Mouse (Mus musculus) liver, embryonic 16.5 days (tissue): ENCODE data around the gene Cfap126. TPM values are rescaled to one million over a fixed set of nuclear protein-coding genes. Genes with fewer than 3 reads are reported as not detected.
"Not testable (repeated sequence)": the region's sequence is repeated elsewhere in the genome, so short reads cannot be mapped to it uniquely, and the experiment has no call there.

Experiments
- ATAC-seq: fragments of 200-750 bp; cut with Nextera tagmentation; 2 replicates; pipeline ENCODE4 v1.8.0; 2017; ENCODE audit warnings: low read depth, mild to moderate bottlenecking, moderate number of reproducible peaks, moderate library complexity
- H3K27ac ChIP-seq: fragments of 300-500 bp; sonication (generic); 2 replicates; pipeline ENCODE4 v1.5.1; 2014; ENCODE audit warnings: mild to moderate bottlenecking, low read length
- H3K27me3 ChIP-seq: fragments of 300-500 bp; sonication (generic); 2 replicates; pipeline ENCODE4 v1.6.1; 2014; ENCODE audit warnings: low read depth, low read length, mixed read lengths; ENCODE audit not compliant: control insufficient read depth, insufficient read depth
- H3K36me3 ChIP-seq: fragments of 300-500 bp; sonication (generic); 2 replicates; pipeline ENCODE4 v1.6.1; 2014; ENCODE audit warnings: mild to moderate bottlenecking; ENCODE audit not compliant: control insufficient read depth, insufficient read depth
- H3K4me1 ChIP-seq: fragments of 300-500 bp; sonication (generic); 2 replicates; pipeline ENCODE4 v1.6.1; 2014; ENCODE audit warnings: low read depth, low read length, mixed read lengths; ENCODE audit not compliant: control insufficient read depth
- H3K4me2 ChIP-seq: fragments of 300-500 bp; sonication (generic); 2 replicates; pipeline ENCODE4 v1.6.1; 2014; ENCODE audit warnings: low read depth, low read length, mixed read lengths
- H3K4me3 ChIP-seq: fragments of 300-500 bp; sonication (generic); 2 replicates; pipeline ENCODE4 v1.5.1; 2014; ENCODE audit warnings: low read depth, mild to moderate bottlenecking, low read length
- H3K9ac ChIP-seq: fragments of 300-500 bp; sonication (generic); 2 replicates; pipeline ENCODE4 v1.6.1; 2014; ENCODE audit warnings: low read depth, low read length
- H3K9me3 ChIP-seq: fragments of 300-500 bp; sonication (generic); replicated peaks from 2 replicates; pipeline ENCODE4 v1.6.1; 2016; ENCODE audit warnings: low read length; ENCODE audit not compliant: control insufficient read depth
- WGBS: fragments of 180-500 bp; shearing (Covaris S2); extraction: QIAGEN DNeasy Blood & Tissue Kit; methylation state at CpG from one replicate; pipeline ENCODE4 v1.1.7; 2014; ENCODE audit not compliant: insufficient replicate concordance; 5-methylcytosine and 5-hydroxymethylcytosine counted together
- polyA plus RNA-seq: library from polyadenylated mRNA; unstranded; fragments of >200 nt; fragmentation: Nextera tagmentation; extraction: Ambion mirVana; gene quantifications from 2 replicates; pipeline ENCODE4 v1.2.1, GENCODE M21; 2015

Gene Cfap126
- polyA plus RNA-seq, result 1.8 and 2.1 TPM in 2 replicates

DNA sequence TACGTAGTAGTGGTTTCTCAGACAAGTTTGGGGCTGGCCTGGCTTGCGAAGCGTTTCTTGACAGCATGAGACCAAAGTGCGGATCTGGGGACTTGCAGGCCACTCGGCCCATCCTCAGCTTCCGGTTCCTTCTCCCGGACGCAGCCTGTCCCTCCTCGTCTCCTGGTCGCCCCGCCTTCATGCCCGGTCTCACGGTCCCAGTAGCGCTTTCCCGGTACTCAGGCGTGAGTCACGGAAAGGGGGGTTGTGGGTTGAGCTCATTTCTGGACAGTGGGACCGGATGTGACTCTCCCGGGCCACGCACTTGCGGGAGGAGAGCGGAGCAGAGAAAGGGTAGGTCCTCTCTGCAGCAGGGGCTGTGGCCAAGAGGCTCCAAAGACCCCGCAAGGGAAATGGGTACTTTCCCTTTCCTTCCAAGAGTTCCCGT is at the start of gene Cfap126:
Cfap126 (plus strand) TSS at position 46 of the 427 bp plus-strand sequence.
- peak; percentile 31 for ATAC-seq
- Histone ChIP-seq H3K4me1 (peaks cover 39% of the 10 kb centered on the region), H3K36me3 (no peaks in the 10 kb centered on the region)

GRCm38 (mm10) chr1:171064491-171065242 is 49.1 kb upstream of the Cfap126 start, which contains the start of gene Fcgr3:
TSS of gene Fcgr3 (minus strand) at chr1:171064935.
- not testable (repeated sequence) for H3K36me3 ChIP-seq, H3K27ac ChIP-seq, H3K9ac ChIP-seq, H3K9me3 ChIP-seq
- H3K4me1 ChIP-seq, result peaks cover 12% of the 10 kb centered on the region
- H3K4me2 ChIP-seq, result peak within 1 kb of the TSS; percentile 59
- H3K4me3 ChIP-seq, result peak within 1 kb of the TSS; percentile 45
- under 1% methylated on average over 40 of the region's 75 CpGs for WGBS
- peaks cover 20% of the 10 kb centered on the region for H3K27me3 ChIP-seq
- ATAC-seq, result peak; percentile 59

More for the DNA sequence above, at the start of gene Cfap126:
- Histone ChIP-seq H3K4me2 (peak within 1 kb of the TSS; percentile 88), H3K27me3 (no peaks in the 10 kb centered on the region), H3K27ac (peak within 1 kb of the TSS; percentile 76), H3K9me3 (no peaks in the 10 kb centered on the region), H3K9ac (peak within 1 kb of the TSS; percentile 77), H3K4me3 (peak within 1 kb of the TSS; percentile 68)
- under 1% methylated on average over 24 of the region's 24 CpGs for WGBS

DNA sequence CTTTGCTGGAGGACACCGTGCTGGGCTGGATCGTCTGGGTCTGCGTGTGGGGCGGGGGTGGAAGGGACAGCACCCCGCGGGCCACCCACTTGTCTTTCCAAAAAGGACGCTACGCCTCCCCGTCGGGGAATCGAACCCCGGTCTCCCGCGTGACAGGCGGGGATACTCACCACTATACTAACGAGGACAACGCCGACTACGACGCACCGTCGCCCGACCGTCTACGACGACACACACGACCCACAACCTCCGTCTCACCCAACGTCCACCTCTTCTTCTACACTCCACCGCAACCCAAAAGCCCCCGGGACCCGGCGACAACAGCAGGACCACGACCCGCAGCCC is 48.5 kb upstream of the Cfap126 start:
- Histone ChIP-seq H3K27me3 (peaks cover 24% of the 10 kb centered on the region), H3K4me2 (peak overlapping the region; percentile 48), H3K4me1 (peaks cover 10% of the 10 kb centered on the region), H3K4me3 (peak overlapping the region; percentile 35; the same call in 1 of the 2 replicates)
- H3K27ac ChIP-seq, H3K9me3 ChIP-seq, H3K9ac ChIP-seq, H3K36me3 ChIP-seq: not testable (repeated sequence)
- ATAC-seq, result peak; percentile 44
- under 1% methylated on average over 17 of the region's 35 CpGs for WGBS

DNA sequence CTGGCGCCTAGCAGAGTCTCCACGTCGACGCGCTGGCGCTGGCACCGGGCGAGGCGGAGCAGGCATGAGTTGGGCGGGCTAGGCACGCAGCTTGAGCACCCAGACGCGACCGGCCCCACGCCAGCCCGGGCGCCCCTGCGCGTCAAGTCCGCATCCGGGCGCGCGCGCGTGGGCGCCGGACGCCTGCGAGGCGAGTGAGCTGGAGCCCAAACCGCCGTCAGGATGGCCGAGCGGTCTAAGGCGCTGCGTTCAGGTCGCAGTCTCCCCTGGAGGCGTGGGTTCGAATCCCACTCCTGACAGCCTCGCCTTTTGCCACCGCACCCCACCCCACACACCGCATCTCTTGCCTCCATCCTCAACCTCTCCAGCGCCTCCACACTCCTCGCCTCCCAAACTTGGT is 48.0 kb upstream of the Cfap126 start:
- not testable (repeated sequence) for ATAC-seq, H3K4me1 ChIP-seq, H3K9me3 ChIP-seq, H3K9ac ChIP-seq, H3K36me3 ChIP-seq, H3K27ac ChIP-seq
- peak overlapping the region; percentile 41 for H3K4me2 ChIP-seq
- peaks cover 24% of the 10 kb centered on the region for H3K27me3 ChIP-seq
- WGBS, result 3% methylated on average over 26 of the region's 45 CpGs
- peak overlapping the region; percentile 38; the same call in 1 of the 2 replicates for H3K4me3 ChIP-seq

DNA sequence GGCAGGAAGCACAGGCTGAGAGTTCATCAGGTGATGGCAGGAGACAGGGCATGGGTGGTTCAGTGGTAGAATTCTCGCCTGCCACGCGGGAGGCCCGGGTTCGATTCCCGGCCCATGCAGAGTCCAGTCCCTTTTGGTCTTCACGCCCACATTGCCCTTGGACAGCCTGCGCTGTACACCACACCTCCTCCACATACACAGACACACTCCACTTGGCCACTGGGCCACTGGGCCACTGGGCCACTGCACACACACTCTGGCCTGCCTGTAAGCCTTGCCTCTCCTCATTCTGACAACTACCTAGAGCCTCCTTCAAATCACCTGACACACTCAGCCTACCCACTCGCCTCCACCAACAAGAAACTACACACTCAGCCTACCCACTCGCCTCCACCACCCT is 47.1 kb upstream of the Cfap126 start:
- not testable (repeated sequence) for H3K27ac ChIP-seq, H3K4me2 ChIP-seq, H3K4me1 ChIP-seq, H3K9me3 ChIP-seq, H3K4me3 ChIP-seq, H3K9ac ChIP-seq, H3K36me3 ChIP-seq
- ATAC-seq, result peak; percentile 63
- H3K27me3 ChIP-seq, result peaks cover 29% of the 10 kb centered on the region
- WGBS, result 17% methylated on average over 2 of the region's 10 CpGs

DNA sequence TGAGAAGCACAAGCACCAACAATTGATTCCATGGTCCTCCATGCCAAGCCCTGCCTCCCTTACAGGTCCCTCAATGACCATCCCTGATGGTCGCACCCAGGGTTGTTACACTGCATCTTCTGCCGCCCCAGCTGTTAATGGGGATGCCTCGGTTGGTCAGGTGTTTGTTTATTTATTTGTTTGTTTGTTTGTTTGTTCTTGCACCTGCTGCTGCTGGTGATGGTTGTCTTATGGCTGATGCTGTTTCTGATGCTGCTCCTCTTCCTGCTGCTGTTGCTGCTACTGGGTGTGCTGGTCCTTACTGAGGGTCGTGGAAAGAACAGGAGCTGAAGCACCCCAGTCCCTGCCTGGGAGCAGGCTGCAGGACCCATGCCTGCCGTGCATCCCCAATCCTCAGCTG is 45.8 kb upstream of the Cfap126 start:
- H3K4me3 ChIP-seq, ATAC-seq, H3K4me2 ChIP-seq, H3K27ac ChIP-seq, H3K36me3 ChIP-seq, H3K9me3 ChIP-seq, H3K9ac ChIP-seq, H3K4me1 ChIP-seq: not testable (repeated sequence)
- WGBS, result 42% methylated on average over 5 of the region's 5 CpGs
- H3K27me3 ChIP-seq, result peaks cover 29% of the 10 kb centered on the region

DNA sequence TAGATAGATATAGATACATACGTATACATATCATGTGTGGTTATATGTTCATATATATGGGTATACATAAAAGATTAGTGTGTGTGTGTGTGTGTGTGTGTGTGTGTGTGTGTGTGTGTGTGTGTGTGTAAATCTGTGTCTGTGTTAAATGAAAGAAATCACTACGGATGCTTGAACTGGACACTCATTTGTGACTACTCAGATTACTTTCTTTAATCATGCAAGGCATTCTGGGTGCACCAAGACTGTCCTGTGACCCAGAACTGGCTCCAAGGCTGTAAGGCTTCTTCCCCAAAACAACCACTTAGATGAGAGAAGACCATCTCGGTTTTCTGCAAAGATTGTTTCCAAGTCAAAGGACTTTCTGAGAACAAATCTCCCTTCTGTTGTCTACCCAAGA is 44.2 kb upstream of the Cfap126 start:
- H3K9me3 ChIP-seq, H3K36me3 ChIP-seq, H3K4me1 ChIP-seq, H3K4me2 ChIP-seq, H3K9ac ChIP-seq, H3K27ac ChIP-seq, H3K4me3 ChIP-seq, ATAC-seq: not testable (repeated sequence)
- 52% methylated on average over 3 of the region's 3 CpGs for WGBS
- peaks cover 30% of the 10 kb centered on the region for H3K27me3 ChIP-seq

GRCm38 (mm10) chr1:171070879-171071278 is 42.8 kb upstream of the Cfap126 start:
- WGBS, result 21% methylated on average over 11 of the region's 16 CpGs
- not testable (repeated sequence) for H3K4me1 ChIP-seq, ATAC-seq

DNA sequence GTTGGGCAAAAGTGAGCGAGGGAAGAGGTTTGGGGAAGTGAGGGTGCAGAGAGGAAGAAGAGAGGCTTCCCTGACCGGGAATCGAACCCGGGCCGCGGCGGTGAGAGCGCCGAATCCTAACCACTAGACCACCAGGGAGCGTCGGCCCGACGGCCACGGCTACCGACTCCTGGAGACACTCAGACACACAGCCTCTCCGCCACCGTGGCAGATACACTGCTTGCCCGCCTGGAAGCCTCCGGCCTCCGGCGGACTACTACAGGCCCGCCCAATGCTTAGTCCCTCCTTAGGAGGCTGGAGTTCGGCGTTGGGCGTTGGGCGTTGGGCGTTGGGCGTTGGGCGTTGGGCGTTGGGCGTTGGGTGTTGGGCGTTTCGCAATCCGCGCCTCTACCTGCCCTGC is 42.0 kb upstream of the Cfap126 start:
- H3K4me3 ChIP-seq, H3K4me2 ChIP-seq, H3K4me1 ChIP-seq, H3K9ac ChIP-seq, H3K9me3 ChIP-seq, H3K36me3 ChIP-seq, H3K27ac ChIP-seq: not testable (repeated sequence)
- WGBS, result no CpG with 5 or more reads among the region's 35 CpGs
- H3K27me3 ChIP-seq, result peaks cover 25% of the 10 kb centered on the region
- peak; percentile 69 for ATAC-seq

More at GRCm38 (mm10) chr1:171070879-171071278, 42.8 kb upstream of the Cfap126 start:
- not testable (repeated sequence) for H3K9ac ChIP-seq, H3K36me3 ChIP-seq, H3K4me3 ChIP-seq, H3K9me3 ChIP-seq, H3K27ac ChIP-seq, H3K4me2 ChIP-seq
- peaks cover 26% of the 10 kb centered on the region for H3K27me3 ChIP-seq
